Mouse (Mus musculus): Measurements from ENCODE around the gene Pacrg. TPM values are rescaled to one million over a fixed set of nuclear protein-coding genes. Genes with fewer than 3 reads are reported as not detected.

Gene Pacrg
- total and polyA plus RNA-seq, 2 experiments from 2014 or later = 9.5 to 26.1 TPM

GRCm38 (mm10) chr17:10403186-10403585 lies 436.9 kb downstream of the Pacrg start:
- Histone ChIP-seq H3K4me3 (ENCODE audit: low read length) (no peak overlapping the region), H3K4me2 (ENCODE audit: low read depth, low read length) (no peak overlapping the region), H3K4me1 (ENCODE audit: insufficient read depth, low read length) (peaks cover 9% of the 10 kb centered on the region; the same call in 1 of the 2 replicates), H3K27ac (0 out of 2 replicates have a peak overlapping the region, but pooled peaks have one; percentile 58), H3K36me3 (ENCODE audit: insufficient read depth, low read length) (no peaks in the 10 kb centered on the region), H3K9ac (replicated peaks; ENCODE audit: low read length) (no peak overlapping the region), H3K27me3 (ENCODE audit: insufficient read depth, low read length) (no peaks in the 10 kb centered on the region), H3K9me3 (ENCODE audit: low read length) (no peaks in the 10 kb centered on the region)
- TF ChIP-seq CTCF (IDR thresholded peaks at IDR 0.05; ENCODE audit: low read depth) = no peak
- WGBS = 84% methylated on average over 11 of the region's 11 CpGs
- DNase-seq (ENCODE audit: low spot score) = no peak
- ATAC-seq = no peak

DNA sequence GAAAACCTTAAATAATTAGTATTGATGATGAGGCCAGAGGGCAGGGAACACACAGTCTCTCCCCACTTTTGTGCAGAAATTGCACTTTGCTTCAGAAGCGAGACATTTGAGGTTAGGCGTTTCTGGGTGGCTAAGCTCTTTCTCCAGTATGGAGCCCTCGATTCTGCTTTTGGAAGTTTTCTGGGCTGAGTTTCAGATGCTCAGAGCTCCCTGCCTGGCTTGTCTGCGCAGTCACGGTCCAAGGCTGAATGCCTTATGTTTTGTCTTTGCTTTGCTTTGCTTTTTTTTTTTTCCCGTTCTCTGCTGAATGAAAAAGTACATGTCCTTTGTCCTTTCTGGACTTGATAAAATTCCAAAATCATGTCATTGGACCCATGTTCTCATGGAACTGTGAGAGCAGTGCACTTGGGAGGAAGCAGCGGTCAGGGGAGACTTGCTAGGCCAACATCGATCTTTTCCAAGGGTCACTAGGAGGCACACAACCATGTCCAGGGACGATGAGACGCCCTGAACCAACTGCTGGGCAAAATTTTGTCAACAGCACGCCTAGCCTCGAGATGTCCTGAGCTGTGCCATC lies 438.0 kb downstream of the Pacrg start:
- H3K36me3 ChIP-seq (ENCODE audit: insufficient read depth, low read length) = no peaks in the 10 kb centered on the region
- peak; percentile 67 for DNase-seq (ENCODE audit: low spot score)
- TF ChIP-seq CTCF (IDR thresholded peaks at IDR 0.05; ENCODE audit: low read depth) = no peak
- H3K9ac ChIP-seq (replicated peaks; ENCODE audit: low read length) = no peak overlapping the region
- ATAC-seq = peak; percentile 48; the same call in 1 of the 2 replicates
- H3K4me1 ChIP-seq (ENCODE audit: insufficient read depth, low read length) = peaks cover 12% of the 10 kb centered on the region; the same call in 1 of the 2 replicates
- no peaks in the 10 kb centered on the region for H3K27me3 ChIP-seq (ENCODE audit: insufficient read depth, low read length)
- 59% methylated on average over 12 of the region's 12 CpGs for WGBS
- no peaks in the 10 kb centered on the region for H3K9me3 ChIP-seq (ENCODE audit: low read length)
- no peak overlapping the region for H3K4me3 ChIP-seq (ENCODE audit: low read length)
- H3K27ac ChIP-seq = peak overlapping the region; percentile 58; the same call in 1 of the 2 replicates
- H3K4me2 ChIP-seq (ENCODE audit: low read depth, low read length) = no peak overlapping the region

- H3K36me3 ChIP-seq (ENCODE audit: insufficient read depth, low read length) = no peaks in the 10 kb centered on the region
- H3K4me1 ChIP-seq (ENCODE audit: insufficient read depth, low read length) = peaks cover 19% of the 10 kb centered on the region
- H3K9ac ChIP-seq (replicated peaks; ENCODE audit: low read length) = no peak overlapping the region
- DNase-seq (ENCODE audit: low spot score) (no peak), ATAC-seq (no peak)
- H3K4me3 ChIP-seq (ENCODE audit: low read length) = no peak overlapping the region
- WGBS = 79% methylated on average over 3 of the region's 3 CpGs
- H3K27ac ChIP-seq = peak overlapping the region; percentile 17; the same call in 1 of the 2 replicates
- no peaks in the 10 kb centered on the region for H3K9me3 ChIP-seq (ENCODE audit: low read length)
- no peak for TF ChIP-seq CTCF (IDR thresholded peaks at IDR 0.05; ENCODE audit: low read depth)
- no peaks in the 10 kb centered on the region for H3K27me3 ChIP-seq (ENCODE audit: insufficient read depth, low read length)
- no peak overlapping the region for H3K4me2 ChIP-seq (ENCODE audit: low read depth, low read length)
Observed at GRCm38 (mm10) chr17:10401529-10401928, 438.6 kb downstream of the Pacrg start.

DNA sequence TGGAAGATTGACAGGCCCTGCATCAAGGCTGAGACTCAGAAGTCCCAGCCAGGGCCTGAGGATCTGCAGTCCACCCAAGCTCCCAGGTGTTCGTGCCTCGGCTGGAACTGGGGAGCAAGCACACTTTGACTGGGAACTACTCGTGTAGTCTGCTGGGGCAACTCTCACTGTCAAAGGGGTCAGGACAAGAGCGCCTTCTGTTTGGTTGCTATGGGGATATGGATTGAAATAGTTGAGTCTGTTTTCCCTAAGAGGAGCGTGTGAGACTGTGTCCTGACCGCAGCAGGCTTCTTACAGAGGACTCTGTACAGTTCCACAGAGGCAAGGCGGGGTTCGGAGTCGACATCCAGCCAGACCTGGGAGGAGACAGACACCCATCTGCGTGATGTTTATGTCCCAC lies 440.4 kb downstream of the Pacrg start:
- Histone ChIP-seq H3K36me3 (ENCODE audit: insufficient read depth, low read length) (no peaks in the 10 kb centered on the region), H3K9me3 (ENCODE audit: low read length) (no peaks in the 10 kb centered on the region), H3K9ac (replicated peaks; ENCODE audit: low read length) (no peak overlapping the region), H3K4me2 (ENCODE audit: low read depth, low read length) (no peak overlapping the region), H3K4me3 (ENCODE audit: low read length) (no peak overlapping the region), H3K27me3 (ENCODE audit: insufficient read depth, low read length) (no peaks in the 10 kb centered on the region), H3K27ac (peak overlapping the region; percentile 76), H3K4me1 (ENCODE audit: insufficient read depth, low read length) (peaks cover 14% of the 10 kb centered on the region)
- TF ChIP-seq CTCF (IDR thresholded peaks at IDR 0.05; ENCODE audit: low read depth) = no peak
- 57% methylated on average over 10 of the region's 10 CpGs for WGBS
- ATAC-seq (peak; percentile 35; the same call in 1 of the 2 replicates), DNase-seq (ENCODE audit: low spot score) (no peak)

- no peaks in the 10 kb centered on the region for H3K9me3 ChIP-seq (ENCODE audit: low read length)
- DNase-seq (ENCODE audit: low spot score) = peak; percentile 48
- no peak for ATAC-seq
- peaks cover 14% of the 10 kb centered on the region for H3K4me1 ChIP-seq (ENCODE audit: insufficient read depth, low read length)
- WGBS = 44% methylated on average over 5 of the region's 5 CpGs
- no peaks in the 10 kb centered on the region for H3K36me3 ChIP-seq (ENCODE audit: insufficient read depth, low read length)
- no peak overlapping the region for H3K9ac ChIP-seq (replicated peaks; ENCODE audit: low read length)
- no peak overlapping the region for H3K4me2 ChIP-seq (ENCODE audit: low read depth, low read length)
- peak overlapping the region; percentile 76; the same call in 1 of the 2 replicates for H3K27ac ChIP-seq
- no peaks in the 10 kb centered on the region for H3K27me3 ChIP-seq (ENCODE audit: insufficient read depth, low read length)
- H3K4me3 ChIP-seq (ENCODE audit: low read length) = no peak overlapping the region
- no peak for TF ChIP-seq CTCF (IDR thresholded peaks at IDR 0.05; ENCODE audit: low read depth)
Observed at GRCm38 (mm10) chr17:10398871-10399270, 441.2 kb downstream of the Pacrg start.

DNA sequence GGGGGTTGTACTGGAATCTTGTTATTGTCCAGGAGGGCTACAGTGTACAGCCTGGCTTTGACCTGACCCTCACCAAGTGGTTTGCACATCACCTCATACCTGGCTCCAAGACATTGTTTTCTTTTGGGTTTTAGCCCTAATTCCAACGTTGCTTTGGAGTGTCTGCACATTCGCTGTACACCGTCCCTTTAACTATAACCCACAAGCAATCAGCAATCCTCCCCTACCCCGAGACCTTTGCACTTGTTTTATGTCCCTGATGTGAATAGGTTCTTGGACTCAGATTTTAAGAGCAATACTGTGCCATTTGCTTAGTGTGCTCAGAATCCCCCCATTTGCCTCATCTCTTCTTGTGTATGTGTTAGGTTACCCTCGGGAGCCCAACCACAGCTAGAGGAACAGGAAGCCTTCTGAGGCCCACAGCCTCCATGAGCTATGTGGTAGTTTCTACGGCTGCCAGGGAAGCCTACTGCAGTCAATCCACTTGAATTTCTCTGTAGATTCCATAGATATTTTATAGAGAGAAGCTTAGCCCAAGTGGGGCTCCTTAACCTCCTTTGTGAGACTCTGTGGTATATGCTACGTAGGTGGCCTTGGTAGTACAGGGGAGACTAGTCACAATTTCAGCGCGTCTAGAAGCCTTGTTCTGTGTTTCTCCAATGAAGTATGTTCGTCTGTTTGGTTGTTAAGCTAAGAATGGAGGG lies 442.0 kb downstream of the Pacrg start:
- no peak overlapping the region for H3K4me2 ChIP-seq (ENCODE audit: low read depth, low read length)
- H3K9ac ChIP-seq (replicated peaks; ENCODE audit: low read length) = no peak overlapping the region
- no peaks in the 10 kb centered on the region for H3K36me3 ChIP-seq (ENCODE audit: insufficient read depth, low read length)
- H3K27me3 ChIP-seq (ENCODE audit: insufficient read depth, low read length) = no peaks in the 10 kb centered on the region
- ATAC-seq (no peak), DNase-seq (ENCODE audit: low spot score) (no peak)
- H3K4me3 ChIP-seq (ENCODE audit: low read length) = no peak overlapping the region
- no peak for TF ChIP-seq CTCF (IDR thresholded peaks at IDR 0.05; ENCODE audit: low read depth)
- 63% methylated on average over 10 of the region's 10 CpGs for WGBS
- H3K9me3 ChIP-seq (ENCODE audit: low read length) = no peaks in the 10 kb centered on the region
- peaks cover 14% of the 10 kb centered on the region for H3K4me1 ChIP-seq (ENCODE audit: insufficient read depth, low read length)
- peak overlapping the region; percentile 76 for H3K27ac ChIP-seq

DNA sequence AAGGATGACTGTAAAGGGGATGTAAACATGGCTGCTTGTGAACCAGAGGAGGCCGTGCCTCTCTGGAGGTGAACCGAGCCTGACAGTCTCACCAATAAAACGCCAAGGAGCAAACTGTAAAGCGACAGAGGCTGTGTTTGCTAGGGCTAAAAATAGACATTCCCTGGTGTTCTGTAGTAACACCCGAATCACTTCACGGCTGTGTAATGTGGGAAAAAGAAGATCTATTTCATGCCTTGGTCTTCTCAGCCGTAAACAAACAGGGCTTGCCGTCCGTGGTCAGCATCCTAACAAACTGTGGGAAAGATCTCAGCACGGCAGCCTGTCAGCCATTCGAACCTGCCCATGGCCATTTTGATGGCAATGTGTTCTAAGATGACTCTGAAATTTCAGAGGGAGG lies 442.8 kb downstream of the Pacrg start:
- no peaks in the 10 kb centered on the region for H3K9me3 ChIP-seq (ENCODE audit: low read length)
- no peak overlapping the region for H3K9ac ChIP-seq (replicated peaks; ENCODE audit: low read length)
- WGBS = 32% methylated on average over 11 of the region's 11 CpGs
- H3K36me3 ChIP-seq (ENCODE audit: insufficient read depth, low read length) = no peaks in the 10 kb centered on the region
- no peak overlapping the region for H3K4me2 ChIP-seq (ENCODE audit: low read depth, low read length)
- no peaks in the 10 kb centered on the region for H3K27me3 ChIP-seq (ENCODE audit: insufficient read depth, low read length)
- H3K4me3 ChIP-seq (ENCODE audit: low read length) = no peak overlapping the region
- ATAC-seq = no peak
- TF ChIP-seq CTCF (IDR thresholded peaks at IDR 0.05; ENCODE audit: low read depth) = no peak
- DNase-seq (ENCODE audit: low spot score) = peak; percentile 48
- H3K4me1 ChIP-seq (ENCODE audit: insufficient read depth, low read length) = peaks cover 14% of the 10 kb centered on the region
- peak overlapping the region; percentile 76 for H3K27ac ChIP-seq

Data from hindbrain, postnatal 0 days (tissue).